Mouse (Mus musculus): Measurements from ENCODE around the gene Rps19bp1.

Rps19bp1 gene

GRCm38 (mm10) chr15:80219705-80220657 lies 44.1 kb downstream of the Rps19bp1 start:
- no peak for DNase-seq (ENCODE audit: low spot score in 2 of 2)

GRCm38 (mm10) chr15:80219211-80219610 lies 44.9 kb downstream of the Rps19bp1 start:
- DNase-seq (ENCODE audit: low spot score in 2 of 2): no peak

GRCm38 (mm10) chr15:80217476-80217875 lies 46.6 kb downstream of the Rps19bp1 start:
- no peak for DNase-seq (ENCODE audit: low spot score in 2 of 2)

- no peak for DNase-seq (ENCODE audit: low spot score in 2 of 2)
Observed at GRCm38 (mm10) chr15:80216480-80216820, 47.7 kb downstream of the Rps19bp1 start.

GRCm38 (mm10) chr15:80215716-80216479 lies 48.2 kb downstream of the Rps19bp1 start:
- DNase-seq (ENCODE audit: low spot score in 2 of 2): peak in 1 of 2 experiments; percentile 36

- DNase-seq (ENCODE audit: low spot score in 2 of 2): no peak
Observed at GRCm38 (mm10) chr15:80213688-80214087, 50.4 kb downstream of the Rps19bp1 start.

Data from left cerebral cortex, adult 9 months (tissue).